Comparison of ENCODE assay signal across 14 mouse cellular contexts in the genomic region with DNA sequence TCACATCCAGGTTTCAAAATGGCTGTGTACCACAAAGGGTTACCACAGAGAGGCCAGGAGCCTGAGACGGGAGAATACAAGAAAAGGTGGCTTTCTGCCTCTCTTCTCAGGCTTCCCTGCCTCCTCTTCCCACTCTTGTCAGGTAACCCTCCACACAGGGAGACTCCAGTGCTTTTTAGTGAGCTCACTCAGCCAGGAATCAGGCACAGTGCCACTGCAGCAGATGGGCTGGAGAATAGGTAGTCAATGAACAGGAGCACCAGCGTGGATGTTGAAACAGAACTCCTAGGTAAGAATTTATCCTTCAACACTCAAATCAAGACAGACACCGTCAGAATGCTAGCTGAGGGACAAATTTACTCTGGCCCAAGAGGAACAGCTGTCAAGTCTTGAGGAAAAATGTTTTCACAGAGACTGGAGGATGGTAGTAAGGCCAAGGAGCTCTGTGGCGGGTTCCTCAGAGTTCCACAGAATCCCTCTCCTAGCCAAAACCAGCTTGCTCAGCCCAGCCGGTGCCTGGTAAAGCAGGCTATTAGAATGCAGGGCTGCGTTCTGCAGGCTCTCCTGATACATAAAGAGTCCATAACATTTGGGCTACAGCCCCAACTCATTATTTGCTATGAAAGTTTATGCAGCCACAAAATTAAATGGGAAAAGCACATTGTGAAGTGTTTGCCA.
A peak's percentile ranks its signal among the peaks of the same experiment; 100 is the strongest.
DNase-seq lines count a peak whose midpoint lies in the region.
"Had no signal": no experiment of that assay in that cellular context is flagged by ENCODE, and none has a peak within 500 bp of the region (broad histone marks: within the 10 kb centered on the region; RNA-seq: fewer than 3 reads in every experiment).

No protein-coding gene starts in this region.

- intact Hi-C loops in left cerebral cortex, postnatal 10 days (cut with DNase I) = no loop called here

- peak; percentile 11 for DNase-seq in adrenal gland, postnatal 25 days
- DNase-seq in adrenal gland, postnatal 4 days (ENCODE audit: low spot score in 2 of 2) = no peak
- peak; percentile 5 to 16 for DNase-seq in left cerebral cortex, adult 18-20 months (ENCODE audit: low spot score in 2 of 2)
- DNase-seq in left cerebral cortex, postnatal 10 days (ENCODE audit: extremely low spot score in 1 of 2, low spot score in 2 of 2) = no peak
- peak; percentile 59 for DNase-seq in cerebellum, adult 11-12 months
- peak; percentile 82 to 83 for DNase-seq in cerebellum, postnatal 36 days
- DNase-seq in urinary bladder, postnatal 4 days (ENCODE audit: low spot score in 2 of 2) = no peak
- DNase-seq in kidney, postnatal 10 days = no peak
- DNase-seq: adrenal gland, adult 8-10 months; gastrocnemius, postnatal 36 days; kidney, adult 8-10 months; kidney, postnatal 4 days; lung, postnatal 14 days; thymus, adult 2 months had no signal

Comparison
In these comparisons a context has a peak if more than half of its experiments do, and no peak if none do; other contexts are left out.
1. DNase-seq: peak in adrenal gland, postnatal 25 days (single experiment), left cerebral cortex, adult 18-20 months (2 of 2), cerebellum, adult 11-12 months (single experiment) and cerebellum, postnatal 36 days (2 of 2); none in adrenal gland, postnatal 4 days (0 of 2), left cerebral cortex, postnatal 10 days (0 of 2), urinary bladder, postnatal 4 days (0 of 2) and kidney, postnatal 10 days (single experiment).